Mouse (Mus musculus) E14TG2a.4 (cell line): Measurements from ENCODE around the gene Apoc3.

Source experiments
- CTCF ChIP-seq: conservative IDR thresholded peaks from 2 replicates; pipeline ENCODE4 v1.5.1; 2014; ENCODE audit warnings: low read length
- NANOG ChIP-seq: IDR thresholded peaks from 2 replicates; pipeline ENCODE4 v1.6.1; 2014; ENCODE audit warnings: borderline replicate concordance, low read length, mixed read lengths
- POU5F1 ChIP-seq: IDR thresholded peaks from 2 replicates; pipeline ENCODE4 v1.6.1; 2014; ENCODE audit warnings: low read length, borderline replicate concordance

GRCm38 (mm10) chr9:46261131-46261530 is 25.7 kb upstream of the Apoc3 start:
- TF ChIP-seq CTCF = no peak
- TF ChIP-seq NANOG = no peak
- no peak for TF ChIP-seq POU5F1
